In the genomic region with DNA sequence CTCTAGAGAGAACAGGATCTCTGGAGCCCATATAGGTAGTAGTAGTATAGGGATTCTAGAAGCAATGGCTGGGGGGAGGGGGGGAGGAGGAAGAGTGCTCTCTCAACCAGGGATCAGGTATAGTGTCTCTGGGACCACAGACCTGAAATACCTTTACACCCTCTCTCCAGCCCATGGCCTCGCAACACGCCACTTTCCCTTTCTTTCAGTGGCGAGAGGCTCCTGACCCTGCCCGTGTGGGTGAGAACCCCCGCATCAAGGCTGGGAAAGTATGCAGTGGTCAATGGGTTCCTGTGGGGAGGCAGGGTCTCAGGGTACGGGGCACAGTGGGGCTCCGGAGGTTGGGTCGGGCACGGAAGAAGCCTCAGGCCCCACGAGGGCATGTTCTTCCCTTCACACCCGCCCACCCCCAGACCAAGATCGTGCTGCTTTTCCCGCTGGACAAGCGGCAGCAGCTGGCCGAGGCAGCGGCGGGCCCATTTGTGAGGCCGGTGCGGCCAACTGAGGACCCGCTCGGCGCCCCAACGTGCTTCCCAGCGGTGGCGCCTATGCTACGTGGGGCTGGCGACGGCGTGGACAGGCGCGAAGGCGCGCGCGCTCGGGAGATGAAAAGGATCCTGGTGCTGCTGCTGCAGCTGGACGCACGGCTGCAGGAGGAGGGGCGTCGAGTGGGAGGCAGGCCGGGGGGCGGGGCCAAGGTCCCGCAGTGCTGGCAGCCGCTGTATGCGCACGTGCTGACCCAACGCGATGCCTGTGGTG, we compare ENCODE assay signal across 8 mouse cellular contexts. TPM values are rescaled to one million over a fixed set of nuclear protein-coding genes. Genes with fewer than 3 reads are reported as not detected.
DNase-seq lines count a peak whose midpoint lies in the region; ATAC-seq and TF ChIP-seq lines count a peak whose summit lies in the region.

No protein-coding gene starts in this region.

- peak overlapping the region; percentile 40; the same call in 1 of the 2 replicates for H3K9ac ChIP-seq in intestine, postnatal 0 days (ENCODE audit: low read depth, low read length)
- peak overlapping the region; percentile 44; the same call in 1 of the 2 replicates for H3K9ac ChIP-seq in liver, embryonic 16.5 days (ENCODE audit: low read depth, low read length)
- H3K9ac ChIP-seq in neural tube, embryonic 14.5 days (replicated peaks; ENCODE audit: low read depth, low read length) = peak overlapping the region; percentile 54

- no peak for TF ChIP-seq POLR2A in thymus, adult 2 months (IDR thresholded peaks at IDR 0.05; ENCODE audit: control insufficient read depth, extremely low read depth, insufficient read depth, low read length, poor library complexity)

- no peaks in the 10 kb centered on the region for H3K36me3 ChIP-seq in intestine, postnatal 0 days (ENCODE audit: control insufficient read depth, insufficient read depth)
- H3K36me3 ChIP-seq in liver, embryonic 16.5 days (ENCODE audit: control insufficient read depth, insufficient read depth) = no peaks in the 10 kb centered on the region
- no peaks in the 10 kb centered on the region for H3K36me3 ChIP-seq in neural tube, embryonic 14.5 days (ENCODE audit: control insufficient read depth, insufficient read depth, low read length)
- H3K36me3 ChIP-seq in thymus, adult 2 months (ENCODE audit: control insufficient read depth, insufficient read depth, low read length) = no peaks in the 10 kb centered on the region

- H3K4me2 ChIP-seq in intestine, postnatal 0 days (replicated peaks; ENCODE audit: low read depth) = peak overlapping the region; percentile 80
- peak overlapping the region; percentile 79 for H3K4me2 ChIP-seq in liver, embryonic 16.5 days (ENCODE audit: low read depth, low read length)
- peak overlapping the region; percentile 85 for H3K4me2 ChIP-seq in neural tube, embryonic 14.5 days (ENCODE audit: low read depth, low read length)

- TF ChIP-seq CTCF in intestine, postnatal 0 days (IDR thresholded peaks at IDR 0.05; ENCODE audit: low read depth) = no peak
- 0 out of 2 replicates have a peak, but pooled peaks have one; percentile 8 for TF ChIP-seq CTCF in thymus, adult 2 months (IDR thresholded peaks at IDR 0.05; ENCODE audit: borderline replicate concordance, control insufficient read depth, extremely low read depth, insufficient read depth, low read length, poor library complexity)

- H3K27me3 ChIP-seq in intestine, postnatal 0 days (replicated peaks; ENCODE audit: control insufficient read depth, insufficient read depth, low read length) = peaks cover 16% of the 10 kb centered on the region
- H3K27me3 ChIP-seq in liver, embryonic 16.5 days (ENCODE audit: control insufficient read depth, insufficient read depth, low read depth, low read length) = peaks cover 31% of the 10 kb centered on the region
- H3K27me3 ChIP-seq in neural tube, embryonic 14.5 days (ENCODE audit: control insufficient read depth, insufficient read depth, low read length) = peaks cover 2% of the 10 kb centered on the region; the same call in 1 of the 2 replicates
- no peaks in the 10 kb centered on the region for H3K27me3 ChIP-seq in thymus, adult 2 months (ENCODE audit: control insufficient read depth, insufficient read depth, low read length)

- no peaks in the 10 kb centered on the region for H3K9me3 ChIP-seq in intestine, postnatal 0 days (ENCODE audit: control insufficient read depth)
- H3K9me3 ChIP-seq in liver, embryonic 16.5 days (replicated peaks; ENCODE audit: control insufficient read depth, low read length) = 0 out of 2 replicates have a peak, but pooled peaks cover 2% of the 10 kb centered on the region
- H3K9me3 ChIP-seq in neural tube, embryonic 14.5 days (ENCODE audit: control insufficient read depth, low read length) = no peaks in the 10 kb centered on the region

- peaks cover 6% of the 10 kb centered on the region; the same call in 1 of the 2 replicates for H3K4me1 ChIP-seq in intestine, postnatal 0 days (replicated peaks; ENCODE audit: control insufficient read depth, insufficient read depth, low read length)
- H3K4me1 ChIP-seq in liver, embryonic 16.5 days (ENCODE audit: control insufficient read depth, low read depth, low read length) = peaks cover 22% of the 10 kb centered on the region
- peaks cover 9% of the 10 kb centered on the region; the same call in 1 of the 2 replicates for H3K4me1 ChIP-seq in neural tube, embryonic 14.5 days (ENCODE audit: control insufficient read depth, insufficient read depth, low read length)
- H3K4me1 ChIP-seq in thymus, adult 2 months (replicated peaks; ENCODE audit: control insufficient read depth, insufficient read depth, low read length) = peaks cover 20% of the 10 kb centered on the region

- peak overlapping the region; percentile 42 for H3K4me3 ChIP-seq in intestine, postnatal 0 days (ENCODE audit: low read depth, low read length)
- peak overlapping the region; percentile 54 for H3K4me3 ChIP-seq in liver, embryonic 16.5 days (ENCODE audit: low read depth, low read length)
- H3K4me3 ChIP-seq in neural tube, embryonic 14.5 days (ENCODE audit: low read depth, low read length) = peak overlapping the region; percentile 37
- H3K4me3 ChIP-seq in thymus, adult 2 months (ENCODE audit: control insufficient read depth, insufficient read depth, low read length) = peak overlapping the region; percentile 14; the same call in 1 of the 2 replicates

- DNase-seq in frontal cortex, postnatal 25 days (ENCODE audit: low spot score in 2 of 2) = no peak
- DNase-seq in embryo, embryonic 11.5 days (ENCODE audit: low read depth, low spot score) = peak; percentile 63
- peak; percentile 95 for DNase-seq in heart, adult 11 months
- peak; percentile 62 for DNase-seq in thymus, adult 2 months

- 6% methylated on average over 48 of the region's 48 CpGs for WGBS in intestine, postnatal 0 days
- WGBS in liver, embryonic 16.5 days (ENCODE audit: insufficient replicate concordance) = 5% methylated on average over 48 of the region's 48 CpGs
- 4% methylated on average over 39 of the region's 48 CpGs for WGBS in neural tube, embryonic 14.5 days
- 13% methylated on average over 44 of the region's 48 CpGs for WGBS in thymus, adult 2 months

- ATAC-seq in frontal cortex, adult (ENCODE audit: low TSS enrichment) = peak; percentile 25
- ATAC-seq in intestine, postnatal 0 days = peak; percentile 44; the same call in 1 of the 2 replicates
- peak; percentile 56; the same call in 1 of the 2 replicates for ATAC-seq in liver, embryonic 16.5 days (ENCODE audit: low read depth)
- ATAC-seq in neural tube, embryonic 14.5 days (ENCODE audit: low read depth) = peak; percentile 68

- no peak overlapping the region for H3K27ac ChIP-seq in intestine, postnatal 0 days (ENCODE audit: low read depth, low read length)
- no peak overlapping the region for H3K27ac ChIP-seq in liver, embryonic 16.5 days (ENCODE audit: low read length)
- no peak overlapping the region for H3K27ac ChIP-seq in neural tube, embryonic 14.5 days (ENCODE audit: low read depth, low read length)
- no peak overlapping the region for H3K27ac ChIP-seq in thymus, adult 2 months (ENCODE audit: control insufficient read depth, insufficient read depth, low read length)

RNA-seq across cellular contexts. Expression of a gene that starts 2.3 kb away (rescaled TPM):
- not detected in 2 replicates for polyA plus RNA-seq in intestine, postnatal 0 days (2015; fragmentation: Nextera tagmentation; extraction: Ambion mirVana)
- polyA plus RNA-seq in liver, embryonic 16.5 days (2015; fragmentation: Nextera tagmentation; extraction: Ambion mirVana) = 0.08 TPM in 1 of 2 replicates, not detected in the other
- 0.30 and 0.62 TPM in 2 replicates for polyA plus RNA-seq in neural tube, embryonic 14.5 days (2014; fragmentation: Nextera tagmentation; extraction: Ambion mirVana)
- polyA plus RNA-seq in thymus, adult 2 months (2012; rRNA removed) = 0.11 and 0.47 TPM in 2 replicates

RNA-seq across cellular contexts. Expression of a gene that starts 2.4 kb away (rescaled TPM):
- 1.6 and 2.2 TPM in 2 replicates for polyA plus RNA-seq in intestine, postnatal 0 days (2015; fragmentation: Nextera tagmentation; extraction: Ambion mirVana)
- 1.8 and 2.2 TPM in 2 replicates for polyA plus RNA-seq in liver, embryonic 16.5 days (2015; fragmentation: Nextera tagmentation; extraction: Ambion mirVana)
- polyA plus RNA-seq in neural tube, embryonic 14.5 days (2014; fragmentation: Nextera tagmentation; extraction: Ambion mirVana) = 1.6 and 1.9 TPM in 2 replicates
- 2.0 and 3.3 TPM in 2 replicates for polyA plus RNA-seq in thymus, adult 2 months (2012; rRNA removed)

RNA-seq across cellular contexts. Expression of a gene that starts 9.4 kb away (rescaled TPM):
- polyA plus RNA-seq in intestine, postnatal 0 days (2015; fragmentation: Nextera tagmentation; extraction: Ambion mirVana) = 0.29 and 0.58 TPM in 2 replicates
- polyA plus RNA-seq in liver, embryonic 16.5 days (2015; fragmentation: Nextera tagmentation; extraction: Ambion mirVana) = 0.44 and 0.73 TPM in 2 replicates
- 11.5 and 16.8 TPM in 2 replicates for polyA plus RNA-seq in neural tube, embryonic 14.5 days (2014; fragmentation: Nextera tagmentation; extraction: Ambion mirVana)
- 14.8 and 15.7 TPM in 2 replicates for polyA plus RNA-seq in thymus, adult 2 months (2012; rRNA removed)

RNA-seq across cellular contexts. Expression of a gene that starts 20.4 kb away (rescaled TPM):
- polyA plus RNA-seq in intestine, postnatal 0 days (2015; fragmentation: Nextera tagmentation; extraction: Ambion mirVana) = 5.5 and 5.9 TPM in 2 replicates
- 9.8 and 14.5 TPM in 2 replicates for polyA plus RNA-seq in liver, embryonic 16.5 days (2015; fragmentation: Nextera tagmentation; extraction: Ambion mirVana)
- 0.92 and 1.8 TPM in 2 replicates for polyA plus RNA-seq in neural tube, embryonic 14.5 days (2014; fragmentation: Nextera tagmentation; extraction: Ambion mirVana)
- polyA plus RNA-seq in thymus, adult 2 months (2012; rRNA removed) = 34.0 and 50.3 TPM in 2 replicates

RNA-seq across cellular contexts. Expression of a gene that starts 54.2 kb away (rescaled TPM):
- 62.5 and 66.6 TPM in 2 replicates for polyA plus RNA-seq in intestine, postnatal 0 days (2015; fragmentation: Nextera tagmentation; extraction: Ambion mirVana)
- 43.0 and 44.9 TPM in 2 replicates for polyA plus RNA-seq in liver, embryonic 16.5 days (2015; fragmentation: Nextera tagmentation; extraction: Ambion mirVana)
- 16.0 and 17.5 TPM in 2 replicates for polyA plus RNA-seq in neural tube, embryonic 14.5 days (2014; fragmentation: Nextera tagmentation; extraction: Ambion mirVana)
- polyA plus RNA-seq in thymus, adult 2 months (2012; rRNA removed) = 70.7 and 71.7 TPM in 2 replicates

Comparison
In these comparisons a context has a peak if more than half of its experiments do, and no peak if none do; other contexts are left out.
1. DNase-seq: peak in embryo, embryonic 11.5 days (single experiment), heart, adult 11 months (single experiment) and thymus, adult 2 months (single experiment); none in frontal cortex, postnatal 25 days (0 of 2).
2. Peak in every context shown above with its lines, with median percentiles within 50 percentile points of each other: ATAC-seq, H3K4me2 ChIP-seq, H3K4me3 ChIP-seq and H3K9ac ChIP-seq.